Mouse (Mus musculus): ENCODE measurements around the gene 4930442H23Rik.

Gene 4930442H23Rik

GRCm38 (mm10) chr10:81143157-81143633 is 40.5 kb downstream of the 4930442H23Rik start:
- no peak for DNase-seq

GRCm38 (mm10) chr10:81142551-81142981 is 41.1 kb downstream of the 4930442H23Rik start:
- DNase-seq, result no peak

GRCm38 (mm10) chr10:81141455-81142210 is 42.0 kb downstream of the 4930442H23Rik start:
- DNase-seq, result no peak

- DNase-seq, result no peak
Observed at GRCm38 (mm10) chr10:81140717-81141454, 42.8 kb downstream of the 4930442H23Rik start.

GRCm38 (mm10) chr10:81140005-81140404 is 43.6 kb downstream of the 4930442H23Rik start:
- no peak for DNase-seq

GRCm38 (mm10) chr10:81139529-81139846 is 44.2 kb downstream of the 4930442H23Rik start:
- DNase-seq, result no peak

GRCm38 (mm10) chr10:81138821-81139528 is 44.7 kb downstream of the 4930442H23Rik start:
- no peak for DNase-seq

- DNase-seq, result no peak
Observed at GRCm38 (mm10) chr10:81138131-81138782, 45.4 kb downstream of the 4930442H23Rik start.

- DNase-seq, result peak; percentile 99
Observed at GRCm38 (mm10) chr10:81137252-81138130, 46.2 kb downstream of the 4930442H23Rik start.

GRCm38 (mm10) chr10:81136706-81137231 is 46.9 kb downstream of the 4930442H23Rik start:
- peak; percentile 88 for DNase-seq

GRCm38 (mm10) chr10:81135831-81136705 is 47.6 kb downstream of the 4930442H23Rik start:
- DNase-seq, result peak; percentile 80

- DNase-seq, result peak; percentile 64
Observed at GRCm38 (mm10) chr10:81134966-81135681, 48.5 kb downstream of the 4930442H23Rik start, which contains the start of gene Zbtb7a. Gene Zbtb7a (plus strand): TSS chr10:81135220.

GRCm38 (mm10) chr10:81134181-81134587 is 49.5 kb downstream of the 4930442H23Rik start:
- peak; percentile 81 for DNase-seq

Measured in kidney, adult 18-20 months (tissue).